Mouse (Mus musculus): Measurements from ENCODE around the gene Mocs1.
"Not testable (repeated sequence)": the region's sequence is repeated elsewhere in the genome, so short reads cannot be mapped to it uniquely, and the experiment has no call there.

Mocs1 gene

DNA sequence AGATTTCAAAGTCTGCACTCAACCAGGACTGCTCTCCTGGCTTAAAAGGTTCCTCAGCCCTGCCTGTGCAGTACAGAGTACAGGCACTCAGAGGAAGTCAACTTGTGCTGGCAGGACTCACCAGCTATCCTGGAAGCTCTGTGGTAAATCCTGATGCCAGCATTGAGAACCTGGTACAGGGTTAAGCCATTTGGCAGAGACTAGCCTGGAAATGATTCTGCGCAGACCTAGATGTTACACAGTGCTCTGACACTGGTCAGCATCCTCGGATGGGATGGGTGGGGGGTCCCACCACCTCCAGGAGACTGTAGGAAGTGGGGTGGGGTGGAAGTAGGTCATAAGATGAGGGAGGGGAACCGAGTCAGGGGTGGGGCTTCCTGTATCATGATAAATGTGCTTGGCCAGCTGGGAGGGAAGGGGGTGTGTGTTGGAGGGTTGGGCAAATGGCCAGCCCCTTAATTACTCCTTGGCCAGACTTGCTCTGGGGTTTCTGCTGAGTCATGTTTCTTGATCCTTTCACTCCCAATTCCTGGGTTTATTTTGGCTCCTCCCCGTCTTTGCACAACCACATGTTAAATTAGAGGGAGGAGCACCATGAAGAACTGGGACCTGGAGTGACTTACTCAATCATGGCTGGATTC is 4.0 kb downstream of the Mocs1 start:
- DNase-seq (ENCODE audit: low spot score), result peak; percentile 85

DNA sequence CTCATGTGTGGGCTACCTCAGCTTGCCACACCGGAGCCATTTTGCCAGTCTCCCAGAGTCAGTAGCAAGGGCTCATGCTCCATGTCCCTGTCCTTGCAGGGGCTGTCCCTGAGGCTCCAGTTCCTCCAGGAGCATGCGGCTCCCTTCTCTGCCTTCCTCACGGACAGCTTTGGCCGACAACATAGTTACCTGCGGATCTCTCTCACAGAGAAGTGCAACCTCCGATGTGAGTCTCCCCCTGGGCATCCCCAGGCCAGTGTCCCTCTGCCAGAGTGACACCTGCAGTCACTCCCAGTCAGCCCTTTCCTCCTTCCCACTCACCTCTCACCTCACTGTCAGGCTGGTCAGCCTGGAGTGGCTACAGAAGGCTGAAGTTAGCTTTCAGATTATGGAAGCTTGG is 4.9 kb downstream of the Mocs1 start:
- DNase-seq (ENCODE audit: low spot score), result no peak

DNA sequence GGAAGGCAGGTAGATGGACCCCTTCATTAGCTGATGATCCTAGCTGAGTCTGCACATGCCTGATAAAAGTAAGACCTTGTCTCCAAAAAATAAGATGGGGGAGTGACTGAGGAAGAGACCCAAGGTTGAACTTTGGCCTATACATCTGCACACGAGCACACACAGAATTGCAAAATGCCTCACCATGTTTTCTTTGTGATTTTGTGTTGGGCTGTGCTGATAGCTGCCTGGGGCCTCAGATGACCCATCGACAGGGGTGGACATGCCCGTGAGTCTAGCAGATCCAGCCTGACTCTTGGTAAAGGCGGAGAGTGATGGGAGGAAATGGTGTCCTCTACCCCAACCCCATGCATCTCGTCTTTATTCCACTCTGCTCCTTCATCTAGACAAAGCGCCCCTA is 6.1 kb downstream of the Mocs1 start:
- DNase-seq (ENCODE audit: low spot score), result no peak

DNA sequence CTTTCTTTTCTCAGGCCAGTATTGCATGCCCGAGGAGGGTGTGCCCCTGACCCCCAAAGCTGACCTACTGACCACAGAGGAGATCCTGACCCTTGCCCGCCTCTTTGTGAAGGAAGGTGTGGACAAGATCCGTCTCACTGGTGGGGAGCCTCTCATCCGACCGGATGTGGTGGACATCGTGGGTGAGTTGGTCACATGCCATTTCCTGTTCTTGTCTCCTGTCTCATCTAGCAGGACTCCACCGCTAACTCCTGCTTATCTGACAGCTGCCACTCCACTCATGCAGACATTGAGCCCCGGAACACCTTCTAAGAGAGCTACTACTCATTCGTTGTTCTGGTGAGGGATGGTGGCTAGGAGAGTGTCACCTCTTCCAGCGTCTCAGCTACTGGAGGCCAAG is 6.9 kb downstream of the Mocs1 start:
- no peak for DNase-seq (ENCODE audit: low spot score)

DNA sequence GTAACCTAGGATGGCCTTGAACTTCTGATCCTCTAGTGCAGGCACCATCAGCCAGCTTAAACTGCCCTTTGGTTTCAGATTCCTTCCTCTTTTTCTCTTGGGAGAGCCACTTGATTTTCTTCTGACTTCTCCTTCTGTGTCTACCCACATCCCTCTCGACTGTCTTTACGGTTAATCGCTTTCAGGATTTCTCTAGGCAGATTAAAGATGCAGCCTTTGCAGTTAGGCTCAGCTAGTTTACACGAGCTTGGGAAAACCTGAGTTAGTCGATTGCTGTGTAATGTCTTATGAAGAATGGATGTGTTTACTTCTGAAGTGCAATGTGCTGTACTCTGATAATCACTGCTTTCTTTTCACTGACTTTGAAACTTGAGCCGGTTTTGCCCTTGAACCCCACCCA is 8.5 kb downstream of the Mocs1 start:
- no peak for DNase-seq (ENCODE audit: low spot score)

DNA sequence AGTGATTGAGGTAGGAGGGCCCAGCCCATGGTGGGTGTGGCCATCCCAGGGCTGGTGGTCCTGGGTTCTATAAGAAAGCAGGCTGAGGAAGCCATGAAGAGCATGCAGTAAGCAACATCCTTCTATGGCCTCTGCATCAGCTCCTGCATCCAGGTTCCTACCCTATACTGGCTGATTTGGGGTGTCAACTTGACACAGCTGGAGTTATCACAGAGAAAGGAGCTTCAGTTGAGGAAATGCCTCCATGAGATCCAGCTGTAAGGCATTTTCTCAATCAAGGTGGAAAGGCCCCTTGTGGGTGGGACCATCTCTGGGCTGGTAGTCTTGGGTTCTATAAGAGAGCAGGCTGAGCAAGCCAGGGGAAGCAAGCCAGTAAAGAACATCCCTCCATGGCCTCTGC is 9.1 kb downstream of the Mocs1 start:
- not testable (repeated sequence) for DNase-seq (ENCODE audit: low spot score)

DNA sequence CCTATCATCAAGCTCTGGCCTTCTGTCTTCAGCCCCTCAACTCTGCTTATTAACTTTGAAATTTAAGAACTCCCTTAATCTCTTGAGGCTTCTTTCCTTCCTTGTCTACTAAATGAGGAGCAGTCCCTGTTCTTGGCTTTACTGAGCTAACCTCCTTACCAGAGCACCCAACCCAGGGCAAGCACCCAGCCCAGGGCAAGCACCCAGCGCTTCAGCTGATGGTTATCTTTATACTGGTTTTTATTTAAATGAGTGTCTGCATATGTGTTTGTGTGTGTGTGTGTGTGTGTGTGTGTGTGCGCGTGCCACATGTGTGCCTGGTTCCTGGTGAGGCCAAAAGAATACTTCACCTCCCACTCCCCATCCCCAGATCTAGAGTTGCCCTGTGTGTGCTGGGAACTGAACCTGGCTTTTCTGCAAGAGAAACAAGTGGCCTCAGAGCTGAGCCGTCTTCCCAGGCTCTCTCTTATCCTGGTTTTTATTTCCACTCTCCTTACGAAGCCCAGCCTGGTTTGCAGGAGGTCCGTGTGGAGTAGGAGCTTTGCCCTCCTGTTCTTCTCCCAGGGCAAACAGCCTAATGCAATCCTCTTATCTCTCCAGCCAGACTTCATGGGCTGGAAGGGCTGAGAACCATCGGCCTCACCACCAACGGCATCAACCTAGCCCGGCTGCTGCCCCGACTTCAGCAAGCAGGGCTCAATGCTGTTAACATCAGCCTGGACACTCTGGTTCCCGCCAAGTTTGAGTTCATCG is 10.8 kb downstream of the Mocs1 start:
- no peak for DNase-seq (ENCODE audit: low spot score)

DNA sequence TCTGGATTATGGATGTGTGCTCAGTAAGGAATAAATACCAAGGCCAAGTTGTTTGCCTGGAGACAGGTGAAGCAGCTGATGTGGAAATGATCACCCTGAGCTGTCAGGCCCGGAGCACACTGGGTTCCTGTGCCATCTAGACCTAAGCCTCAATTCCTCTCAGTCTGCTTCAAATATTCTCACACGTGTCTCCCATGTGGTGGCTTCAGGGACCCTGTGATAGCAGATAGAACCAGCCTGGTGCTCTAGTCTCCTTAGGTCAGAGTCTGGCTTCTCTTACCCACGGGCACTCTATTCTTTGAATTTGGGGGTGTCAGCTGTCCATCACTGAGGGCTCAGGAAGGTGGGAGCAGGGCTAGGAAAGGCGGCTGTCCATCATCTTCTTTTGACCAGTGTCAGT is 11.5 kb downstream of the Mocs1 start:
- DNase-seq (ENCODE audit: low spot score), result no peak

DNA sequence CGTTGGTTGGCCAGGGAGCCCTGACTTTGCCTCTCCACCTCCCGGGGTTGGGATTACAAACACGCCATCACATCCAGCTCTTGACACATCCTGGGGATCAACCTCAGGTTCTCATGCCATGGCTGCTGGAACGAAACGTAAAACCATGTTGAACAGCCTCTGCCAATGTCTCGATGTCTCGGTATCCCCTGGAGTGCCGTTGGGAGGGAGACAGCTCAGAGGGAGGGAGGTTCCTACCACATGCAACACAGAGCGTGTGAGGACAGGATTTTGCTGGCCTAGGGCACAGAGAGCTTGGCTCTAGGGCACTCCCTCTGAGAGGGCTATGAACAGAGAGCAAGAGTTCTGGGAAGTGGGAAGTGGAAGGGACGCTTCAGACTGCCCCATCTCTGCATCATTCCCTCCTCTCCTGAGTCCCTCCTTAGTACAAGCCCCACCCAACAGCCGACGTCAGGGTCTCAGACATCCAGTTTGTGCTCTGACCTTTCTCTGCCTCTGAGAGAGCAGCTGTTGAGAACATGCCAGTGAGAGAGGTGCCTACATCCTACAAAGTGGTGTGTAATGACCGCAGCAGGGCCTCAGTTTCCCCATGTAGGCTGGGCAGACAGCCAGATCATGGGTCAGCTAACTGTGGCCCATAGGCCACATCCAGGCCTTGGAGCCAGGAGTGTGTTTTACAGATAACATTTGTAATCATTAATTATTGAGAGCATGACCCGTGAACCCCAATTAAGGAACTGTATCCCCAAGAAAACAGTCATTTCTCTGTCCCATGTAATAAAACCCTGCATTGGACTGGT is 12.4 kb downstream of the Mocs1 start:
- DNase-seq (ENCODE audit: low spot score), result no peak

DNA sequence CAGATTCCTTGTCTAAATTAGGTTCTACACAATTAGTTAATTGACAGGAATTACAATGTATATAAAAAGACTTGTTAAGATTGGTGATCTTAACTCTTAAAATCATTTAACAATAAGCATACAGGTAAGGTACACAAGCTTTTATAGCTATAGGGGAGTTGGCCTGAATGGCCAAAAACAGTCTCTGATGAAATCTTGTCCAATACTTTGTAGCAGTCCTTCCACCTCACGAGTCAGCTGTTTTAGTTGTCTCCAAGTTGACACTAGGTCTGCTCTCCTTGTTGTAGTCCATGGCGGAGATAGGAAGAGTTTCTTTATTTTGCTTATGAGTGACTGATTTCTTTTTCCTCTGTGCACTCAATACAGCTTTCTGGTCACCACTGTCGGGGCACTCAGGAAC is 14.7 kb downstream of the Mocs1 start:
- DNase-seq (ENCODE audit: low spot score), result not testable (repeated sequence)

DNA sequence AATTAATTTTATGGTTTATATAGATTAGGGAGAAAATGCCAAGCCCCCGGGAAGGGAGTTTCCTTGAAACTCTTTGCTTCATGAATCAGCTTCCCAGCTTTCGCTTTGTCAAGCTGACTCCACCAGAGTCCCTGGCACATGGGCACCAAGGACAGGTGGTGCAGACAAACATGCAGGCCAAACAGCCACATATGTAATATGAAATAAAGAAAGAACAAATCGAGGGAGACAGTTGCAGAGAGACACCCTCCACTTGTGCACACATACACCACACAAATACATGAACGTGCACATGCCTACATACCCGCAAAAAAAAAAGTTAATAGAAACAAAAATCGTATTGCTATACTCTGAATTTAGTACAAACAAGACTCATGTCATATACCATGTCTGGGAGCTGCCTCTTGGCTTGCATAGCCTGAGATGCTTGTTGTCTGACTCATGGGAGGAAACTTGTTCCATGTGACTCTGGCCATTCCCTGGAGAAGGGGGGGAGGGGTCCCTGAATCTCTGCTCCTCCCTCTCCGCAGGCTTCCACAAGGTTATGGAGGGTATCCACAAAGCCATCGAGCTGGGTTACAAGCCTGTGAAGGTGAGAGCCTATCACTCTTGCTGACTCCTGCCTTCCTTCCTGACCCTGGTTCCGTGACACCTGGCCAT is 20.5 kb downstream of the Mocs1 start:
- no peak for DNase-seq (ENCODE audit: low spot score)

DNA sequence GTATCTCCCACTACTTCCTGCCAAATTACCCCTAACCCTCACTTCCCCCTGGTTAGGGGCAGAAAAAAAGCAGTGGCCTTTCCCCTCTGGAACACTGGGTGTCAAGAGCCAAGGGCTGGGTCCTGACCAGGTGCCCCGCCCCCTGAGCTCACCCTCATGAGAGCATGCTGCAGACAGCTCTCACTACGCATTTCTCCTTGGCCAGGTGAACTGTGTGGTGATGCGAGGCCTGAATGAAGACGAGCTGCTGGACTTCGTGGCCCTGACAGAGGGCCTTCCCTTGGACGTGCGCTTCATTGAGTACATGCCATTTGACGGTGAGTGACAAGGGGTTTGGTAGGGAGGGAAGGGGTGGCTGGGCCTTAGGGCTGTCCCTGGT is 21.1 kb downstream of the Mocs1 start:
- no peak for DNase-seq (ENCODE audit: low spot score)

DNA sequence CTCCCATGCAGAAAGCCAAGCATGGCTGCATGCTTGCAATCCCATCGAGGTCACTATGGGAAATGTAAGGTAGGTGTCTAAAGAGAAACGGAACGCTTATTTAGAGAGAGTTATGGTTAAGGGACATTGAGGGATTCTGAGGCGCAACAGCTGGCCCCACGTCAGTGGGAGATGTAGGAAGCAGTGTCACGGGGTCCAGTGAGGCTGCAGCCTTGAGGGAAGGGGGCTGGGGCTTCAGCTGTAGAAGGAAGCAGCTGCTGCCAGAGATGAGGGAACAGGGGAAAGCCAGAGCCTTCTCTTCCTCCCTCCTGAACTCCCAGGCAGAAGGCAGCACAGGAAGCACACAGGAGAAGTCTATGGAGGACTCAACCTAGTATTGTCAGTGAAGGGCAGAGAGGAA is 22.8 kb downstream of the Mocs1 start:
- no peak for DNase-seq (ENCODE audit: low spot score)

DNA sequence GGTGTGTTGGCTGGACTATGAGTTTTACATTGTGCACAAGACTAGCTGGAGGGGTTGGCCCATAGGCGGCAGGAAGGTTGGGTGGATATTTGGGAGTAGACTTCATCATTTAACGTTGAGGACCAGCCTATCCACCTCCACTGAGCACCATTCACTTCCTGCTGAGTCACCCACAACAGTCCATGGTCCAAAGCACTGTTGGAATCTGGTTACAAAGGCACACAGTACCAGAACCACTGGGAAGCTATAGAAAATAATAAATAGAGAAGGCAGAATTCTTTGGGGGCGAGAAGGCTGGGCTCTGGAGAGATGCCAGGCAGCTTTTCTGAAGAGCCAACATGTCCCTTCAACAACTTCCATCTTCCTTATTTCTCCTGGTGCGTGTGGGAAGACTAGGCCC is 28.2 kb downstream of the Mocs1 start:
- DNase-seq (ENCODE audit: low spot score), result no peak

DNA sequence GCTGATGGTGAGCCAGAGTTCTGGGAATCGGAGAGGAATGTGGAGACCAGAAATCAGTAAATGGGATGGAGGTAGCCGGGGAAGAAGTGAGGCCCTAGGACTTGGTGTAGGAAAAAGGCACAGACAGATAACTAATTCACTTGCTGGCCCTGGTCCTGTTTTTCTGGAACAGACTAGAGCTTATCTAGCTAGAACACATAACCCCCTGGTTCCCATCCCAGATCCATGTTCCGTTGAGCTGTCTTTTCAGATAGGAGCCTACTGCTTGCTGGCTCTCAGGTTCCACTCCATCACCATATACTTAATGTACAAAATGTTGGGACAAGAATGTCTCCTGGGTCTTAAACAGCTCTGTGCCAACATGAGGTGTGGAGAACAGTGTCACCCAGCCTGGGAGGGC is 29.7 kb downstream of the Mocs1 start:
- no peak for DNase-seq (ENCODE audit: low spot score)

DNA sequence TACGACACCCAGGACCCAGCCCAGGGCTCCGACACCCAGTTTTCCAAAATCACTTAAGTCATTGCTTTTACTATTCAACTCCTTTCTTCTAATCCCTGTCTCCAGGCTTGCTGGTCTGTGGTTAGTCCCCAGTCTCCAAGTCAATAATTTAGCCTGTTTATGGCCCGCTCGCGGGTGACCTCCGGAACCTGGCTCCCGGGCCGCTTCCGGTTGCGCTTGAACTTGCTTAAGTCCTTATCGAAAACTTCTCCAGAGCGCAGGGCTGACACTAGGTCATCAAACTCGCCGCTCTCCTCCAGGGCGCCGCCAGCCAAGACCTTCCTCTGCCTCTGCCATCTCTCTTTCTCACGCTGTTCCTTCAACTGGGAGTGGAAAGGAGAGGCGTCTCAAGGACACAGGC is 30.2 kb downstream of the Mocs1 start:
- no peak for DNase-seq (ENCODE audit: low spot score)

DNA sequence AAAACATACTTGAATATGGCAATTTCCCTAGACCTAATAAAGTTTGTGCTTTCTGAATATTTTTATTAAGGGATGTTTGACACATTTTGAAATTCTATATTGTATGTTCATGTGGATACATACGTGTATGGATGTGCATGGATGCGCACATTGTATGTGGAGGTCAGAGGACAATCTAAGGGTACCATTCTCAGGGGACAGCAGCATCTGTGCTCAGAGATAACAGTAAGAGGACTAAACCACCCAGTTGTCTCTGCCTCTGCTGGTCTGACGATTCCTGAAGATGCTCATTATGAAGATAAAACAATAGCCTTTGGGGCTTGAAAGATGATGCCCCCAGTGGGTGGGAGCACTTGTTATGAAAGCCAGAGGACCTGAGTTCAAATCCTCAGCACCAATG is 36.7 kb downstream of the Mocs1 start:
- no peak for DNase-seq (ENCODE audit: low spot score)

DNA sequence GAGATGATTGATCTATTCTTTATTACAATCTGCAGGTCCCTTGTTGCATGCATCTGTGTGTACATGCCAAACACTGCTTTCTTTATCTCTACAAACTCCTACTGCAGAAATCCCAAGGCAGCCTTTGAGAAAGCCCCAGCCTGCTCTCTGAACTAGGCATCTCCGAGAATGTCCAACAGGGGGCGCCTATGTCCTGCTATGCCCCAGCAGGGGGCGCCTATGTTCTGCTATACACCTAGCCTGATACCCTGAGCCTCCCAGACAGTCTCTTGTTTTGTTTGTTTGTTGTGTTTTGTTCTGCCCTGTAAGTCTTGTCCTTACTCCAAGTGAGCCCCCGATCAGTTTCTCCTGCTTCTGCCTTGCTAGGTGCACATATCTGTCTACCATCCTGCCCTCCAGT is 40.1 kb downstream of the Mocs1 start:
- DNase-seq (ENCODE audit: low spot score), result peak; percentile 63

DNA sequence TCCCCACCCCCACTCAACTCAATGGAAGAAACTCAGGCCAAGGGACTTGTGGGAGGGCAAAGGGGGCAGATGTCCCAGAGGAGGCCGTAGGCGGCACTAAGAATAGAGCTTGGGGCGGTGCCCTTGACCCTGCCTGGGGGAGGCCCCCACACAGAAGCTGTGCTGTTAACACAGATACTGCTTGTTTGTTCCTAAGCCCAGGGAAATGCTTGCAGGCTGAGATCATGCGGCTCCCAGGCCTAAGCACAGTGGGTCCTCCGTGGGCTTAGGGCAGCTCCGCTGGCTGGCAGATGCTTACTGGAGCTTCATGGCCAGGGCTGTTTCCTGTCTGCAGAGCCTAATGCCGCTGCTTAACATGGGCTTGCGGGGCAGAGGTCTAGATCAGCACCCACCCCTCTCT is 44.5 kb downstream of the Mocs1 start:
- DNase-seq (ENCODE audit: low spot score), result no peak

DNA sequence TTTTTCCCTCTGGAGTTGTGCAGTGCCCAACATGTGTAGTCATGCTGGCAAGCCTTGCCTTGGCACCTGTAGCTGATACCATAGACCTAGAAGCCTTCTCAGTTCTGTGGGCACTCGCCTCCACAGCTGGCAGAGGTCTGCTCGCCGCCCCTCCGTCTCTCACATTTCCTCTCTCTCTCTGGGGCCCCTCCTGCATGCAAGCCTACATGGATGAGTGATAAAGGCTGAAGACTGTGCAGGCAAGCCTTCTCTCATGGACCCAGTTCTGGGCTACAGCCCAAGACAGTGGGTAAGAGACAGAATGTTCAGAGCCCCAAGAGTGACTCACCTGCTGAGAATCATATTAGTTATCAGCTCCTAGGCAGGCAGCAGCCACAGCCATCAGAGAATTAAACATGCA is 45.9 kb downstream of the Mocs1 start:
- DNase-seq (ENCODE audit: low spot score), result no peak

DNA sequence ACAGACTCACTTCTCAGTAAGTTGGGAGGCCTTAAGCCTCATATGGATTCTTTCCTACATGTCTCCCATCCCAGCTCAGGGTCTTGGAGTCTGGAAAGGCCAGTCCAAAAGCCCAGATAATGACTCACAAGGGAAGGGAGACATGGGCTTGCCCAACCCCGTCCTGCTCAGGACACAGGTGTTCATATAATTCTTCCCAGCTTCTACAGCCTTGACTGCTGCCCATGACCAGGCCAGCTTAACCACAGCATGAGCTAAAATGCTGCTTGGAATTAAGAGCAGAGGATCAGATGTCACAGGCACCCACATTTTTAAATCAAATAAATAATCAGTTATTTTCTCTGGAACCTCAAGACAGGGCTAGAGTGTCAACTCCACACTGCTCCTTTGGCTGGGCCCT is 47.0 kb downstream of the Mocs1 start:
- no peak for DNase-seq (ENCODE audit: low spot score)

DNA sequence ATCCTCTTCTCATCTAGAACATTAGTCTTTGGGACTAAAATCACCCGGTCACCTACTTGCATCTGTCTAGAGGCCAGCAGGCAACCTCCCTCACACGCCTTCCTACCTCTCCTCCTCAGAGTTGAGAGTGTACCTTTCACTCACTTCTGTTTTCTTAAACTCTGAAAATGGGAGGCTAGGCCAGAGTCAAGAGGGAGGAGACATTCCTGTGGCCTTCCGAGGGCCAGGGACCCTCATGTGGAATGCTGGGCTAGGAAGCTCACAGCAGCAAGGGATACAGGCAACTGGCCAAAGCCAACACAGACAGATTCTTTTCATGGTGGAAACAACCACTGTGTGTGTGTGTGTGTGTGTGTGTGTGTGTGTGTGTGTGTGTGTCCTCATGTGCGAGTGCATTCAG is 49.2 kb downstream of the Mocs1 start:
- peak; percentile 63 for DNase-seq (ENCODE audit: low spot score)

DNA sequence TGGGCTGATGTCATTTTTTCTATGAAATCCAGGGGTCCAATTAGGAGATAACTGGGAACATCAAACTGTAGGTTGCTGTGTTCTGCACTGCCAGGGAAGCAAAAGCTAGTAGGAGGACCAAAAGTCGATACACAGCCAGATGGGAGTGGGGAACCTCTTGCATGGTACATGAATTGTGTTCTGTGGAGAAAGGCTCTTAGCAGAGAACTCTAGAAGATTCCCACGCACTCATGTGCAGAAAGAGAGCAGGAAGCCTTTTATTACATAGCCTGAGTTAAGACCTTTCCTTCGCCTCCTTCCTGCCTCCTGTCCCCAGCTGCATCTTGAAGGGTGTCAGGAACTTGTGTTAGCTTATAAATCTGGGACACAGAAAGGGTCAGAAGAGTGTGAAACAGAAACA is 53.7 kb downstream of the Mocs1 start:
- DNase-seq (ENCODE audit: low spot score), result no peak
